Mouse (Mus musculus): ENCODE results near the gene Mcpt8. TPM values are rescaled to one million over a fixed set of nuclear protein-coding genes. Genes with fewer than 3 reads are reported as not detected.
"Not testable (repeated sequence)": the region's sequence is repeated elsewhere in the genome, so short reads cannot be mapped to it uniquely, and the experiment has no call there.

Mcpt8 gene
- polyA plus RNA-seq, 1 experiment from 2014 or later = not detected

DNA sequence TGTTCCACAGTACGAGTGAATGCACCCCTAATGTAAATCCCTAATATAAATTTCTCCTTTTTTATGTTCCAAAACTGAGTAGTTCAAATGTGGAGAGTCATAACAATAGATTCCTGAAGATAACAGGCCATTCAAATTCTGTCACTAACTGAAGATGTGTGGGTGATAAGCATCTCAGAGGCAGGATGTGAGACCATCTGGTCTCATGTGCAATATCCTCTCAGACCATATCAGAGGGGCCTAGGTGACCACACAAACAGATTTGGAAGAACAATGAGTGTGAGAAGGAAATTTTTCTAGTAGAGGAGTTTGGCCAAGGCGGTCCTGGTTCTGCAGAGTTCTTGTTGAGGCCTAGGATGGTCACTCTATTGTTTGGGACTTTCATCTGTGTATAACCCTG lies 8.3 kb upstream of the Mcpt8 start:
- 72% methylated on average over 2 of the region's 2 CpGs for WGBS
- DNase-seq (ENCODE audit: low spot score) = no peak
- Histone ChIP-seq H3K4me3 (no peak overlapping the region), H3K27me3 (ENCODE audit: insufficient read depth, poor library complexity, severe bottlenecking) (no peaks in the 10 kb centered on the region), H3K4me1 (peaks cover 9% of the 10 kb centered on the region; the same call in 1 of the 2 replicates), H3K9me3 (no peaks in the 10 kb centered on the region), H3K36me3 (no peaks in the 10 kb centered on the region), H3K27ac (no peak overlapping the region)

GRCm38 (mm10) chr14:56086711-56087110 lies 1.6 kb upstream of the Mcpt8 start:
- H3K36me3 ChIP-seq = no peaks in the 10 kb centered on the region
- 63% methylated on average over 3 of the region's 3 CpGs for WGBS
- H3K9me3 ChIP-seq = no peaks in the 10 kb centered on the region
- no peaks in the 10 kb centered on the region for H3K27me3 ChIP-seq (ENCODE audit: insufficient read depth, poor library complexity, severe bottlenecking)
- peak; percentile 68 for DNase-seq (ENCODE audit: low spot score)
- H3K27ac ChIP-seq = no peak overlapping the region
- H3K4me1 ChIP-seq = no peaks in the 10 kb centered on the region
- no peak overlapping the region for H3K4me3 ChIP-seq

- Histone ChIP-seq H3K4me1 (no peaks in the 10 kb centered on the region), H3K36me3 (no peaks in the 10 kb centered on the region), H3K9me3 (no peaks in the 10 kb centered on the region), H3K4me3 (no peak overlapping the region), H3K27me3 (ENCODE audit: insufficient read depth, poor library complexity, severe bottlenecking) (no peaks in the 10 kb centered on the region), H3K27ac (no peak overlapping the region)
- 86% methylated on average over 4 of the region's 4 CpGs for WGBS
- no peak for DNase-seq (ENCODE audit: low spot score)
These were observed 3.1 kb downstream of the Mcpt8 start for GRCm38 (mm10) chr14:56082016-56082415.

DNA sequence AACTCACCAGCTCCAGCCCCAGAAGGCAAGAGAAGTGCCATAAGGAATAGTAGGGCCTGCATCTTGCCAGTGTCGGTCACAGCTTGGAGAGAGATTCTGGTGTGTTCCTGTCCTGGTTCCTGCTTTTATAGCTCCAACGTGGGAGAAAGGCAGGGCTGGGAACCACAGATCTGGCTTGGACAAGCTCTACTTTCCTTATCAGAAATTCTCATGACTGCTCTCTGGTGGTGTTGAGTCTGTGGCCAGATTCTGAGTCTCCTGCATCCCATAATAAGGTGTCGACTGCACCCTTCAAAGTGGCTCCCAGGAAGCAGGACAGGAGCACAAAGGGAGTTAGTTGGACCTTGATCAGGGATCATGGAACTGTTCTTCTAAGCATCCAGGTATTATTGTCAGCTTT lies 22.9 kb downstream of the Mcpt8 start, which contains the start of gene Mcpt4:
Mcpt4 (minus strand) TSS at position 101 of the 400 bp plus-strand sequence.
- DNase-seq (ENCODE audit: low spot score); H3K27ac ChIP-seq; H3K4me1 ChIP-seq; H3K4me3 ChIP-seq; H3K36me3 ChIP-seq; H3K9me3 ChIP-seq; H3K27me3 ChIP-seq (ENCODE audit: insufficient read depth, poor library complexity, severe bottlenecking): not testable (repeated sequence)
- WGBS = 52% methylated on average over 3 of the region's 3 CpGs

- Histone ChIP-seq H3K27me3 (ENCODE audit: insufficient read depth, poor library complexity, severe bottlenecking) (no peaks in the 10 kb centered on the region), H3K4me3 (no peak overlapping the region), H3K4me1 (peaks cover 6% of the 10 kb centered on the region; the same call in 1 of the 2 replicates), H3K36me3 (no peaks in the 10 kb centered on the region), H3K9me3 (no peaks in the 10 kb centered on the region), H3K27ac (no peak overlapping the region)
- no peak for DNase-seq (ENCODE audit: low spot score)
- WGBS = 41% methylated on average over 4 of the region's 4 CpGs
These were observed 27.4 kb downstream of the Mcpt8 start for GRCm38 (mm10) chr14:56057722-56058121.

DNA sequence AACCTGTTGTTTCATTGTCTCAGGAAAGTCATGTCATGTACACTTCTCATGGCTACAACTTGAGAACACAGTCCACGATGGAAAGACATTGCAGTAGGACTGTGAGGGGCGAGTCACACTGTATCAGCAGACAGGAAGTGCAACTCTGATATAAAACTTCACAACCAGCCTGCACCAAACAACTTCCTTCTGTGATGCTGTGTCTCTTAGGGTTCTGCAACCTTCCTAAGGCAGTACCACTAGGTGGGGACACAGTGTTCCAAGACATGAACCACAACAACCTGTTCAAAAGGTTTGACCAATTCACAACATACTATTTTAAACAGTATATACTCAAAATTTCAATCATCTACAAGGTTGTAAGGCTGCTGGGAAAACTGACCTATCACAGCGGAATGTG lies 29.7 kb downstream of the Mcpt8 start:
- no peaks in the 10 kb centered on the region for H3K9me3 ChIP-seq
- DNase-seq (ENCODE audit: low spot score) = no peak
- no peak overlapping the region for H3K27ac ChIP-seq
- H3K4me3 ChIP-seq = no peak overlapping the region
- no peaks in the 10 kb centered on the region for H3K36me3 ChIP-seq
- 68% methylated on average over 3 of the region's 3 CpGs for WGBS
- H3K27me3 ChIP-seq (ENCODE audit: insufficient read depth, poor library complexity, severe bottlenecking) = no peaks in the 10 kb centered on the region
- peaks cover 6% of the 10 kb centered on the region; the same call in 1 of the 2 replicates for H3K4me1 ChIP-seq

- H3K9me3 ChIP-seq; H3K4me3 ChIP-seq; H3K36me3 ChIP-seq; H3K4me1 ChIP-seq; H3K27me3 ChIP-seq (ENCODE audit: insufficient read depth, poor library complexity, severe bottlenecking); H3K27ac ChIP-seq; DNase-seq (ENCODE audit: low spot score): not testable (repeated sequence)
- 50% methylated on average over 1 of the region's 1 CpGs for WGBS
These were observed 43.3 kb downstream of the Mcpt8 start, which contains the start of gene Mcpt2 for GRCm38 (mm10) chr14:56041792-56042191. Gene Mcpt2 (plus strand): TSS chr14:56042041.

- H3K9me3 ChIP-seq = no peaks in the 10 kb centered on the region
- no peaks in the 10 kb centered on the region for H3K4me1 ChIP-seq
- H3K4me3 ChIP-seq = no peak overlapping the region
- H3K36me3 ChIP-seq = no peaks in the 10 kb centered on the region
- WGBS = 75% methylated on average over 2 of the region's 2 CpGs
- H3K27ac ChIP-seq = no peak overlapping the region
- no peaks in the 10 kb centered on the region for H3K27me3 ChIP-seq (ENCODE audit: insufficient read depth, poor library complexity, severe bottlenecking)
- no peak for DNase-seq (ENCODE audit: low spot score)
These were observed 50.6 kb downstream of the Mcpt8 start for GRCm38 (mm10) chr14:56034433-56034832.

Small RNAs within 50 kb of the gene (microRNA-seq; reads per million reads assigned to microRNA genes)
- not detected for gene Mir6949

Other genes with a start within 250 kb of the Mcpt8 start
- gene Nynrin, start 231.3 kb downstream of the Mcpt8 start, polyA plus RNA-seq (2016; fragmentation: Nextera tagmentation; extraction: Ambion mirVana) = 27.1 and 32.7 TPM in 2 replicates
- gene Cbln3, start 200.9 kb downstream of the Mcpt8 start, polyA plus RNA-seq (2016; fragmentation: Nextera tagmentation; extraction: Ambion mirVana) = 0.12 and 0.30 TPM in 2 replicates
- 18.2 and 23.2 TPM in 2 replicates for gene Khnyn, start 200.3 kb downstream of the Mcpt8 start, polyA plus RNA-seq (2016; fragmentation: Nextera tagmentation; extraction: Ambion mirVana)
- gene Sdr39u1, start 185.0 kb downstream of the Mcpt8 start, polyA plus RNA-seq (2016; fragmentation: Nextera tagmentation; extraction: Ambion mirVana) = 42.4 and 50.3 TPM in 2 replicates
- not detected in 2 replicates for gene Cma1, start 140.6 kb downstream of the Mcpt8 start, polyA plus RNA-seq (2016; fragmentation: Nextera tagmentation; extraction: Ambion mirVana)
- gene Cma2, start 134.3 kb downstream of the Mcpt8 start, polyA plus RNA-seq (2016; fragmentation: Nextera tagmentation; extraction: Ambion mirVana) = not detected in 2 replicates
- not detected in 2 replicates for gene Mcpt1, start 67.3 kb downstream of the Mcpt8 start, polyA plus RNA-seq (2016; fragmentation: Nextera tagmentation; extraction: Ambion mirVana)
- not detected in 2 replicates for gene Mcpt9, start 54.8 kb downstream of the Mcpt8 start, polyA plus RNA-seq (2016; fragmentation: Nextera tagmentation; extraction: Ambion mirVana)
- gene Mcpt2, start 43.2 kb downstream of the Mcpt8 start, polyA plus RNA-seq (2016; fragmentation: Nextera tagmentation; extraction: Ambion mirVana) = not detected in 2 replicates
- not detected in 2 replicates for gene Mcpt4, start 23.0 kb downstream of the Mcpt8 start, polyA plus RNA-seq (2016; fragmentation: Nextera tagmentation; extraction: Ambion mirVana)
- gene Ctsg, start 17.3 kb upstream of the Mcpt8 start, polyA plus RNA-seq (2016; fragmentation: Nextera tagmentation; extraction: Ambion mirVana) = 0.30 and 0.33 TPM in 2 replicates
- not detected in 2 replicates for gene Gzme, start 35.4 kb upstream of the Mcpt8 start, polyA plus RNA-seq (2016; fragmentation: Nextera tagmentation; extraction: Ambion mirVana)
- gene Gzmd, start 47.3 kb upstream of the Mcpt8 start, polyA plus RNA-seq (2016; fragmentation: Nextera tagmentation; extraction: Ambion mirVana) = 0.48 TPM in 1 of 2 replicates, not detected in the other
- gene Gzmg, start 74.3 kb upstream of the Mcpt8 start, polyA plus RNA-seq (2016; fragmentation: Nextera tagmentation; extraction: Ambion mirVana) = 0.57 TPM in 1 of 2 replicates, not detected in the other
- not detected in 2 replicates for gene Gzmn, start 89.3 kb upstream of the Mcpt8 start, polyA plus RNA-seq (2016; fragmentation: Nextera tagmentation; extraction: Ambion mirVana)
- 0.29 TPM in 1 of 2 replicates, not detected in the other for gene Gzmf, start 126.1 kb upstream of the Mcpt8 start, polyA plus RNA-seq (2016; fragmentation: Nextera tagmentation; extraction: Ambion mirVana)
- gene Gzmc, start 149.4 kb upstream of the Mcpt8 start, polyA plus RNA-seq (2016; fragmentation: Nextera tagmentation; extraction: Ambion mirVana) = 0.15 and 0.16 TPM in 2 replicates
- 0.09 TPM in 1 of 2 replicates, not detected in the other for gene Gzmb, start 177.0 kb upstream of the Mcpt8 start, polyA plus RNA-seq (2016; fragmentation: Nextera tagmentation; extraction: Ambion mirVana)